Mouse (Mus musculus) forebrain, embryonic 13.5 days (tissue): ENCODE data around the gene Oard1. TPM values are rescaled to one million over a fixed set of nuclear protein-coding genes. Genes with fewer than 3 reads are reported as not detected.
A peak's percentile ranks its signal among the peaks of the same experiment; 100 is the strongest.

Experiments used
- ATAC-seq: fragments of 200-750 bp; cut with Nextera tagmentation; 2 replicates; pipeline ENCODE4 v1.8.0; 2017
- H3K27ac ChIP-seq: fragments of 300-500 bp; sonication (generic); 2 replicates; pipeline ENCODE4 v1.5.1; 2015; ENCODE audit warnings: inconsistent platforms, mild to moderate bottlenecking, moderate library complexity
- H3K27me3 ChIP-seq: fragments of 300-500 bp; sonication (generic); 2 replicates; pipeline ENCODE4 v1.6.1; 2015; ENCODE audit warnings: mild to moderate bottlenecking, inconsistent platforms
- H3K36me3 ChIP-seq: fragments of 300-500 bp; sonication (generic); 2 replicates; pipeline ENCODE4 v1.6.1; 2015; ENCODE audit warnings: mild to moderate bottlenecking, inconsistent platforms; ENCODE audit not compliant: poor library complexity, severe bottlenecking
- H3K4me1 ChIP-seq: fragments of 300-500 bp; sonication (generic); 2 replicates; pipeline ENCODE4 v1.6.1; 2015; ENCODE audit warnings: inconsistent platforms
- H3K4me2 ChIP-seq: fragments of 300-500 bp; sonication (generic); 2 replicates; pipeline ENCODE4 v1.6.1; 2015; ENCODE audit warnings: inconsistent platforms, mild to moderate bottlenecking, moderate library complexity
- H3K4me3 ChIP-seq: fragments of 300-500 bp; sonication (generic); 2 replicates; pipeline ENCODE4 v1.5.1; 2015; ENCODE audit warnings: mild to moderate bottlenecking, inconsistent platforms
- H3K9ac ChIP-seq: fragments of 300-500 bp; sonication (generic); 2 replicates; pipeline ENCODE4 v1.6.1; 2015; ENCODE audit warnings: mild to moderate bottlenecking, inconsistent platforms
- H3K9me3 ChIP-seq: fragments of 300-500 bp; sonication (generic); replicated peaks from 2 replicates; pipeline ENCODE4 v1.6.1; 2016; ENCODE audit warnings: inconsistent platforms
- WGBS: fragments of 180-500 bp; shearing (Covaris S2); methylation state at CpG from one replicate; pipeline ENCODE4 v1.1.7; 2015; 5-methylcytosine and 5-hydroxymethylcytosine counted together
- polyA plus RNA-seq: library from polyadenylated mRNA; unstranded; fragments of >200 nt; fragmentation: Nextera tagmentation; extraction: Ambion mirVana; gene quantifications from 2 replicates; pipeline ENCODE4 v1.2.1, GENCODE M21; 2015

Gene Oard1
- polyA plus RNA-seq, 1 experiment from 2014 or later = 74.4 TPM

- Histone ChIP-seq H3K27ac (no peak overlapping the region), H3K4me3 (no peak overlapping the region), H3K4me1 (peaks cover 10% of the 10 kb centered on the region), H3K4me2 (no peak overlapping the region), H3K9me3 (no peaks in the 10 kb centered on the region), H3K27me3 (no peaks in the 10 kb centered on the region), H3K36me3 (no peaks in the 10 kb centered on the region), H3K9ac (no peak overlapping the region)
- ATAC-seq = no peak
- whole genome bisulfite sequencing = 77% methylated on average over 13 of the region's 13 CpGs
Observed at GRCm38 (mm10) chr17:48450666-48451352, 41.0 kb downstream of the Oard1 start.

- H3K4me1 ChIP-seq = peaks cover 10% of the 10 kb centered on the region
- H3K27me3 ChIP-seq = no peaks in the 10 kb centered on the region
- 0 out of 2 replicates have a peak, but pooled peaks have one; percentile 38 for ATAC-seq
- no peak within 1 kb of the TSS for H3K4me3 ChIP-seq
- H3K9me3 ChIP-seq = no peaks in the 10 kb centered on the region
- H3K36me3 ChIP-seq = no peaks in the 10 kb centered on the region
- no peak within 1 kb of the TSS for H3K9ac ChIP-seq
- no peak within 1 kb of the TSS for H3K27ac ChIP-seq
- WGBS = 77% methylated on average over 7 of the region's 7 CpGs
- no peak within 1 kb of the TSS for H3K4me2 ChIP-seq
Observed at GRCm38 (mm10) chr17:48451353-48451675, 41.5 kb downstream of the Oard1 start, which contains the start of gene Tspo2. Gene Tspo2, minus strand, starts transcription at chr17:48451522.

GRCm38 (mm10) chr17:48451753-48452444, 42.1 kb downstream of the Oard1 start:
- Histone ChIP-seq H3K9ac (no peak overlapping the region), H3K4me3 (no peak overlapping the region), H3K4me1 (peaks cover 10% of the 10 kb centered on the region), H3K27ac (no peak overlapping the region), H3K4me2 (no peak overlapping the region), H3K9me3 (no peaks in the 10 kb centered on the region), H3K27me3 (no peaks in the 10 kb centered on the region), H3K36me3 (no peaks in the 10 kb centered on the region)
- 65% methylated on average over 9 of the region's 9 CpGs for WGBS
- ATAC-seq = 0 out of 2 replicates have a peak, but pooled peaks have one; percentile 21

GRCm38 (mm10) chr17:48453489-48453888, 43.7 kb downstream of the Oard1 start:
- no peaks in the 10 kb centered on the region for H3K36me3 ChIP-seq
- no peaks in the 10 kb centered on the region for H3K9me3 ChIP-seq
- peaks cover 10% of the 10 kb centered on the region for H3K4me1 ChIP-seq
- no peak overlapping the region for H3K4me2 ChIP-seq
- H3K27me3 ChIP-seq = no peaks in the 10 kb centered on the region
- no peak overlapping the region for H3K9ac ChIP-seq
- ATAC-seq = no peak
- no peak overlapping the region for H3K4me3 ChIP-seq
- no peak overlapping the region for H3K27ac ChIP-seq
- WGBS = 78% methylated on average over 7 of the region's 7 CpGs

GRCm38 (mm10) chr17:48454190-48454589, 44.4 kb downstream of the Oard1 start:
- Histone ChIP-seq H3K9me3 (no peaks in the 10 kb centered on the region), H3K4me2 (no peak overlapping the region), H3K27me3 (no peaks in the 10 kb centered on the region), H3K9ac (no peak overlapping the region), H3K4me3 (no peak overlapping the region), H3K27ac (no peak overlapping the region), H3K36me3 (no peaks in the 10 kb centered on the region), H3K4me1 (peaks cover 10% of the 10 kb centered on the region)
- no peak for ATAC-seq
- 49% methylated on average over 7 of the region's 7 CpGs for WGBS

- Histone ChIP-seq H3K9me3 (no peaks in the 10 kb centered on the region), H3K4me2 (no peak within 1 kb of the TSS), H3K4me3 (no peak within 1 kb of the TSS), H3K27ac (no peak within 1 kb of the TSS), H3K9ac (no peak within 1 kb of the TSS), H3K36me3 (no peaks in the 10 kb centered on the region), H3K27me3 (no peaks in the 10 kb centered on the region; the same call in 1 of the 2 replicates), H3K4me1 (peaks cover 10% of the 10 kb centered on the region)
- 60% methylated on average over 11 of the region's 11 CpGs for WGBS
- ATAC-seq = no peak
Observed at GRCm38 (mm10) chr17:48454688-48455087, 44.9 kb downstream of the Oard1 start, which contains the start of gene Unc5cl. Gene Unc5cl, plus strand, starts transcription at chr17:48454901.

- Histone ChIP-seq H3K4me3 (no peak overlapping the region), H3K27me3 (no peaks in the 10 kb centered on the region; the same call in 1 of the 2 replicates), H3K4me2 (no peak overlapping the region), H3K9ac (no peak overlapping the region), H3K9me3 (no peaks in the 10 kb centered on the region), H3K4me1 (peaks cover 10% of the 10 kb centered on the region), H3K36me3 (no peaks in the 10 kb centered on the region), H3K27ac (no peak overlapping the region)
- no peak for ATAC-seq
- 90% methylated on average over 2 of the region's 2 CpGs for WGBS
Observed at GRCm38 (mm10) chr17:48455955-48456354, 46.1 kb downstream of the Oard1 start.

- WGBS = 90% methylated on average over 13 of the region's 13 CpGs
- ATAC-seq = no peak
- no peaks in the 10 kb centered on the region; the same call in 1 of the 2 replicates for H3K27me3 ChIP-seq
Observed at GRCm38 (mm10) chr17:48457971-48458653, 48.3 kb downstream of the Oard1 start.

GRCm38 (mm10) chr17:48462096-48462495, 52.3 kb downstream of the Oard1 start:
- Histone ChIP-seq H3K4me2 (no peak overlapping the region), H3K36me3 (no peaks in the 10 kb centered on the region), H3K4me3 (no peak overlapping the region), H3K27ac (no peak overlapping the region), H3K9me3 (no peaks in the 10 kb centered on the region), H3K4me1 (peaks cover 2% of the 10 kb centered on the region; the same call in 1 of the 2 replicates), H3K27me3 (peaks cover 3% of the 10 kb centered on the region; the same call in 1 of the 2 replicates), H3K9ac (no peak overlapping the region)
- WGBS = 96% methylated on average over 13 of the region's 13 CpGs
- ATAC-seq = no peak

More at GRCm38 (mm10) chr17:48457971-48458653, 48.3 kb downstream of the Oard1 start:
- no peak overlapping the region for H3K4me3 ChIP-seq
- H3K9me3 ChIP-seq = no peaks in the 10 kb centered on the region
- no peaks in the 10 kb centered on the region for H3K36me3 ChIP-seq
- no peak overlapping the region for H3K4me2 ChIP-seq
- H3K4me1 ChIP-seq = no peaks in the 10 kb centered on the region
- H3K27ac ChIP-seq = no peak overlapping the region
- H3K9ac ChIP-seq = no peak overlapping the region

GRCm38 (mm10) chr17:48463391-48463790, 53.6 kb downstream of the Oard1 start:
- H3K9ac ChIP-seq = no peak overlapping the region
- no peaks in the 10 kb centered on the region for H3K36me3 ChIP-seq
- H3K4me3 ChIP-seq = no peak overlapping the region
- peaks cover 7% of the 10 kb centered on the region; the same call in 1 of the 2 replicates for H3K27me3 ChIP-seq
- H3K27ac ChIP-seq = no peak overlapping the region
- WGBS = 93% methylated on average over 4 of the region's 4 CpGs
- peaks cover 6% of the 10 kb centered on the region for H3K4me1 ChIP-seq
- ATAC-seq = no peak
- no peaks in the 10 kb centered on the region for H3K9me3 ChIP-seq
- no peak overlapping the region for H3K4me2 ChIP-seq
